9 mouse cellular contexts compared by ENCODE assay signal in genomic region chr10:8391264-8391748, GRCm38 (mm10).
DNase-seq lines count a peak whose midpoint lies in the region; ATAC-seq and TF ChIP-seq lines count a peak whose summit lies in the region.
"Had no signal": no experiment of that assay in that cellular context is flagged by ENCODE, and none has a peak within 500 bp of the region (broad histone marks: within the 10 kb centered on the region; RNA-seq: fewer than 3 reads in every experiment).

No protein-coding gene starts in this region.

- H3K9me3 ChIP-seq in intestine, postnatal 0 days (ENCODE audit: control insufficient read depth), result no peaks in the 10 kb centered on the region
- H3K9me3 ChIP-seq in intestine, embryonic 16.5 days (ENCODE audit: control insufficient read depth, low read length), result no peaks in the 10 kb centered on the region
- H3K9me3 ChIP-seq in limb, embryonic 15.5 days, result no peaks in the 10 kb centered on the region
- no peaks in the 10 kb centered on the region for H3K9me3 ChIP-seq in intestine, embryonic 15.5 days
- H3K9me3 ChIP-seq: heart, embryonic 13.5 days had no signal

- no peaks in the 10 kb centered on the region for H3K27me3 ChIP-seq in intestine, postnatal 0 days (replicated peaks; ENCODE audit: control insufficient read depth, insufficient read depth, low read length)
- H3K27me3 ChIP-seq in intestine, embryonic 16.5 days (replicated peaks; ENCODE audit: control insufficient read depth, insufficient read depth, low read length), result no peaks in the 10 kb centered on the region
- H3K27me3 ChIP-seq in limb, embryonic 15.5 days, result no peaks in the 10 kb centered on the region
- no peaks in the 10 kb centered on the region for H3K27me3 ChIP-seq in intestine, embryonic 15.5 days (replicated peaks)
- H3K27me3 ChIP-seq: heart, embryonic 13.5 days had no signal

- no peak overlapping the region for H3K27ac ChIP-seq in intestine, postnatal 0 days (ENCODE audit: low read depth, low read length)
- H3K27ac ChIP-seq in intestine, embryonic 16.5 days (ENCODE audit: low read length), result no peak overlapping the region
- H3K27ac ChIP-seq in limb, embryonic 15.5 days, result no peak overlapping the region
- no peak overlapping the region for H3K27ac ChIP-seq in intestine, embryonic 15.5 days
- H3K27ac ChIP-seq: heart, embryonic 13.5 days had no signal

- ATAC-seq in intestine, postnatal 0 days, result no peak
- no peak for ATAC-seq in intestine, embryonic 16.5 days
- ATAC-seq in limb, embryonic 15.5 days (ENCODE audit: insufficient number of reproducible peaks, low FRiP score, low TSS enrichment, low read depth), result peak; percentile 61; the same call in 1 of the 2 replicates
- no peak for ATAC-seq in intestine, embryonic 15.5 days
- ATAC-seq in monocyte, adult 5-6 weeks (replicated peaks; ENCODE audit: insufficient number of reproducible peaks, low FRiP score, low TSS enrichment, poor library complexity, severe bottlenecking), result no peak

- H3K4me3 ChIP-seq in intestine, postnatal 0 days (ENCODE audit: low read depth, low read length), result no peak overlapping the region
- H3K4me3 ChIP-seq in intestine, embryonic 16.5 days (ENCODE audit: low read length), result no peak overlapping the region
- H3K4me3 ChIP-seq in limb, embryonic 15.5 days, result no peak overlapping the region
- no peak overlapping the region for H3K4me3 ChIP-seq in intestine, embryonic 15.5 days (replicated peaks)
- H3K4me3 ChIP-seq: heart, embryonic 13.5 days had no signal

- H3K4me1 ChIP-seq in intestine, postnatal 0 days (replicated peaks; ENCODE audit: control insufficient read depth, insufficient read depth, low read length), result no peaks in the 10 kb centered on the region
- H3K4me1 ChIP-seq in intestine, embryonic 16.5 days (ENCODE audit: control insufficient read depth, insufficient read depth, low read length), result no peaks in the 10 kb centered on the region
- peaks cover 19% of the 10 kb centered on the region for H3K4me1 ChIP-seq in limb, embryonic 15.5 days
- H3K4me1 ChIP-seq in intestine, embryonic 15.5 days (replicated peaks), result no peaks in the 10 kb centered on the region

- no peaks in the 10 kb centered on the region for H3K36me3 ChIP-seq in intestine, postnatal 0 days (ENCODE audit: control insufficient read depth, insufficient read depth)
- no peaks in the 10 kb centered on the region for H3K36me3 ChIP-seq in intestine, embryonic 16.5 days (ENCODE audit: control insufficient read depth, insufficient read depth, low read length)
- H3K36me3 ChIP-seq in limb, embryonic 15.5 days, result no peaks in the 10 kb centered on the region
- H3K36me3 ChIP-seq in intestine, embryonic 15.5 days, result no peaks in the 10 kb centered on the region
- H3K36me3 ChIP-seq: heart, embryonic 13.5 days had no signal

- peak; percentile 38 for DNase-seq in R1 (ENCODE audit: low read depth, low spot score)
- peak; percentile 23 to 54 for DNase-seq in cerebellum, postnatal 36 days
- DNase-seq in gastrocnemius, postnatal 10 days, result peak; percentile 8

- H3K9ac ChIP-seq in intestine, postnatal 0 days (ENCODE audit: low read depth, low read length), result no peak overlapping the region
- no peak overlapping the region for H3K9ac ChIP-seq in intestine, embryonic 16.5 days (ENCODE audit: low read depth, low read length)
- H3K9ac ChIP-seq in limb, embryonic 15.5 days, result no peak overlapping the region
- no peak overlapping the region for H3K9ac ChIP-seq in intestine, embryonic 15.5 days
- H3K9ac ChIP-seq: heart, embryonic 13.5 days had no signal

- WGBS in intestine, postnatal 0 days, result 78% methylated on average over 4 of the region's 4 CpGs
- WGBS in intestine, embryonic 16.5 days, result 69% methylated on average over 4 of the region's 4 CpGs
- 32% methylated on average over 4 of the region's 4 CpGs for WGBS in limb, embryonic 15.5 days
- 77% methylated on average over 4 of the region's 4 CpGs for WGBS in intestine, embryonic 15.5 days

- 0 out of 2 replicates have a peak, but pooled peaks have one; percentile 17 for TF ChIP-seq CTCF in intestine, postnatal 0 days (IDR thresholded peaks at IDR 0.05; ENCODE audit: low read depth)

- H3K4me2 ChIP-seq in intestine, postnatal 0 days (replicated peaks; ENCODE audit: low read depth), result no peak overlapping the region
- H3K4me2 ChIP-seq in intestine, embryonic 16.5 days (ENCODE audit: low read depth, low read length), result no peak overlapping the region
- H3K4me2 ChIP-seq in limb, embryonic 15.5 days, result no peak overlapping the region
- no peak overlapping the region for H3K4me2 ChIP-seq in intestine, embryonic 15.5 days (replicated peaks)
- H3K4me2 ChIP-seq: heart, embryonic 13.5 days had no signal
